Mouse (Mus musculus): Measurements from ENCODE around the gene Ms4a10.

The Ms4a10 gene

DNA sequence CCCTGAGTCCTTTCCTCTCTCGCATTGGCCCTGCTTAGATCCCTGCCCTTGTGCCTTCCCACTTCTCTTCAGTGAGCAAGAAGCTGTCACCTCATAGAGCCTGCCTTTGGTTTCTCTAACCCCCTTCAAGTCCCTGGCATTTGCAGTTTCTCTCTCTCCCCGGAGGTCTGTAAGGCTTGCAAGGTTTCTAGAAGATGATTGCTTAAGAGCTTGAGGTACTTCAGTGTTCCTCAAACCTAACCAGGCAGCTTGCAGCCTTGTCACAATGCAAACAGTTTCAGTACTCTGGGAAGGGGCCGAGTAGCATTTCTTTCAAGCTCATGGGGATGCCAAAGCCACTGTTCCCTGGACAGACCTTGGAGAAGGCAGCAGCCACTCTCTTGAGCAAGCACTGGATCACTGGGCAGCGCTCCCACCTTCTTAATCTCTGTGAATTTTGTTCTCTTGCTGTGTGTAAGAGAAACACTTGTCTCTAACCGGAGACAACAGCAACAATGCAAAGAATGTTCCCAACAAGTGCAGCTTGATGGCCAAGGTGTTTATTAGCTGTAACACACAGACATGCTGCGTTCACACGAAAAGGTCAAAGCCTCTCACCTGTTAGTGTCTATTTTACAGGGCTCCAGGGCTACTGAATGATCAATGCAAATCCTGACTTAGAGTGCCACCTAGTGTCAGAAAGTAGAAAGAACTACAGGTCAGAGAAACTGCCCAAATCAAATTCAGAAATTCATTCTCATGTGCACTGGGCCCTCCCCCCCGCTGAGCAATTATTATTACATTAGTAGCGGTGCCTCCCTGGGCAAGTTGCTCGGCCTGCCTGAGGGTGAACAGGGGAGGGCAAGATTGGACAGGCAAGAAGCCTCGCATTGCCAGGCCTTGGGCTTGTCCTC is 15.1 kb downstream of the Ms4a10 start:
- peak; percentile 83 for DNase-seq

DNA sequence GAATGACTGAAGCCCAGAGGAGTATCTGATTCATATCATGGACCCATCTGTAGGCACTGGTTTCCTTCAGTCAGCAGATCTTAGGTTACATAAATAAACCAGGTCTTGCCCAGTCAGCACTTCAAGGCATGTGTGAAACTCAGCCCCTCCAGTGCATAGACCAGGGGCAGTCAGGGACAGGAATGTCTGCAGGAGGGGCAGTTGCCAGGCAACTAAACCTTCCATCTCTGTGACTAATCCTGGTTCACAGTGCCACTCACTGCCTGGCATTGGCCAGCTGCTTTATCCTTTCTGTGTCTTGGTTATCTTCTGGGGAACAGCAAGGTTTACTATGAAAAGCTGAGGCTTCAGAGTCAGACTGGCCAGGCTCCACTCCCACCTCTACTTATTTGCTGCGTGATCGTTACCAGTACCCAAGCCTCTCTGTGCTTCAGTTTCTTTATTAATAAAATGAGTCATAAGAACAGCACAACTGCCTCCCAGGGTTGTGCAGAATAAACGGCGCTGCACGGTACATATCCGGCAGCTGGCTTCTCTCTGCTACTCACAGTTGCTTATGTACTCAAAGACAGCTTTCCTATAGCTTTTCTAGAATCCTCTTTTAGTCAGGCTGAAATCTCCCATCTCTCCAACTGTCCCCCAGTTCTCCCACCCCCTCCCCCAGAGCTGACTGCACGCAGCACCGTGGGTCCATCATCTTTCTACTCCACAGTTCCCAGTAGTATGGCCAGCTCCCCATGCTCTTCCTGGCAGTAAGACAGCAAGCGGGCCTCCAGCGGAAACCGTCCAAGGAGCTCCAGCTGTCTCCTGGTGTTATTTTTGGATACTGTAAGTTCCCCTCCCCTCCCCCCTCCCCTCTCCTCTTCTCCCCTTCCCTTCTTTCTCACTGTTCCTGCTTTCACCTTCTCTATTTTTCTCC is 22.2 kb downstream of the Ms4a10 start:
- DNase-seq: peak; percentile 26

DNA sequence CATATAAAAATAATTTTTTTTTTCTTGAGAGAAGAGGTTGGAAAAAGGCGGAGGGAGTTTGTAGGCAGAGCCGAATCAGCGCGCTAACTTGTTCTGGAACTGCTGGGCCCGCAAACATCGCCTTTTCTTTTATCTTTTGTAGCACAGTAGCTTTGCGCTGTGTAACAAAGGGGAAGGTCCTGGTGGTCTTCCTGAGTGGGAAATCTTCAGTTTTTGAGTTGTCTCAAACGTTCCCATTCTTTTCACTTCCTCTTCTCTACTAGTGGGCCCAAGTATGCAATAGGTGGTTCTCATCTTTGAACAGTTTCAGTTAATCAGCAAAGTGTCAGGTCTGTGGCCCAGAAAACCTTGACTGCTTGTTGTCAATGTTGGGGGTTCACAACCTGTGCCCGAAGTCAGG is 24.9 kb downstream of the Ms4a10 start:
- DNase-seq: no peak

DNA sequence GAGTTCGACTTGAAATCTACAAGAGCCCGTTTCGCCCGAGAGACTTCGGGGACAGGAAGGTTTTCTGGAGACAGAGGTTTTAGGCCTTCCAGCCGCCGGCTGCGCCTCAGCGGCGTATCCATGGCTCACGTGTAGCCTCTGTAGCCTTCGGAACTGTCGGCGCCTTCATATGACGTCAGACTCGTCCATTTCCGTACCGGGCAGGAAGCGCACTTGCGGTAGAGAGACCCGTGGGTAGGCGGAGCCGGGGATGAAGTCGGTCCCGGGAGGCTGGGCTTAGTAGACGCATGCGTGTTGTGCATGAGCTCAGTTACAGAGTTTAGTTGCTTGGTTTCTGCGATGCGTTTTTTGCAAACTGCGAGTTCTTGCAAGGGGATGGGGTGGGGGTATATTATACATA is 25.4 kb downstream of the Ms4a10 start, which contains the start of gene Ccdc86:
Gene Ccdc86 (minus strand): TSS at position 155 of the 400 bp plus-strand sequence.
- peak; percentile 99 for DNase-seq

DNA sequence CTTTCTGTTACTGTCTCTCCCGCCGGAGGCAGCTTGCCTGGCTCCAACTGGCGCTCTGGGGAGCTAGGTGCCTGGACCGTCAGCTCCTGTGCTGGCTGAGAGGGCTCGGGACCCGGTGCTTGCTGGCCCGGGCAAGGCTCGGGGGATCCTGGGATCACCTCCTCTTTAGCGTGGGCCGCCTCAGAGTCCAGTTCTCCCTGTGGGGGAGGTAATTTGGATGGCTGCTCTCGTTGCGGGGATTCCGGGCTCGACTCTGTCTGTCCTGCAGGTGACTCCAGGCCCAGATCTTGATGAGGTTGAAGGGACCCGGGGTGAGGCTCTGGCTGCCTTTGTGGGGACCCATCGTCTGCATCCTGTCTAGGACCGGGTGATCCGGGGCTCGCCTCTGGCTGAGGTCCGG is 26.1 kb downstream of the Ms4a10 start:
- DNase-seq: no peak

DNA sequence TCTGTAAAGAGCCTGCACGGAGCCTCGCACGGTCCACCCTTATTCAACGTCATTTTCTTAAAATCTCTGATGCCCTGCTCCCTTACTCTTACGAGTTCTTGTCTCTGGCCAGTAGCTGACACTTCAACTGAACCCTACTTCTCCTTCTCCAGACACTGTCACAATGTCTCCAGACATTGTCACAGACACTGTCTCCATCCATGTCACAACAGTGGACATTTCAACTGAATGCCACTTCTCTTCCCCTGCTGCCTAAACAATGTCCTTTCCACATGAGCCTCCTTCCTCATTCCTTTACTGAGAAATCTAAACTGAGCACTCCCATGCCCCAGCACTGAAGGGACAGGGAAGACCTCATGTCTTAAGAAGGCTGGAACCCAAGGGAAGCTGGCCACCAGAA is 27.3 kb downstream of the Ms4a10 start:
- DNase-seq: no peak

DNA sequence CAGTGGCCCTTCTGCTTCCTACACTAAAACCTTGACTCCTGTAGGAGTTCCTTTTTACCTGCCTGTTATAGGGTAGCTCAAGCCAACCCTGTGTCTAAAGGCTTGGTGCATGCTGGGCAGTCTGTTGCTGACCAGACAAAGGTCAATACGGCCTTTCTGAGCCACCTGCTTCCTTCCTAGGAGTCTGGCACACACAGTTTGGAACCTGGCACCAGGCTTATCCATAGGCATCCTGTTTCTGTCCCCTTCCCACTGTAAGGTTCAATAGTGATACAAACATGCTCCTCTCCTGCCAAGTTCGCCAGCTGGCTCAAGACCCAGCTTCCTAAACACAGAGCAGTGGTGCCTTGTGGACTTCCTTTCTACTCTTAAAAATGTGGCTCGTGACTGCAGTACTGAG is 28.0 kb downstream of the Ms4a10 start:
- no peak for DNase-seq

DNA sequence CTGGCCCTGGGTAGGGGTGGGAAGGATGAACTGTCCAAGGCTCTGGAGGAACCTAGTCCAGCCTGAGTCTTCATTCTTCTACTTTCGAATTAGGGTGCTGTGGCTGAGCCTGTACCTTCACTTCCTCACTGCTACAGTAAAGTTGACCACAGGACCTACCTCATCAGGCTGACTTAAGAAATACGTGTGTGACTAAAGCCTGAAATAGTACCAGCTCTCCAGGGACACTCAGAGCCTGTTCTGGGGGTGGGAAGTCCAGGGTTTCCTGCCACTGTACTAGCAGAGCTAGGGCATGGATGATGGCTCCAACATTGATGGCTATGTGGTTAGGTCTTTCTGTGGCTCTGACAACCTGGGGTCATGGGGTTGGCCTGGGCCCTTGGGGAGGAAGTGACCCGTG is 30.5 kb downstream of the Ms4a10 start:
- DNase-seq: no peak

DNA sequence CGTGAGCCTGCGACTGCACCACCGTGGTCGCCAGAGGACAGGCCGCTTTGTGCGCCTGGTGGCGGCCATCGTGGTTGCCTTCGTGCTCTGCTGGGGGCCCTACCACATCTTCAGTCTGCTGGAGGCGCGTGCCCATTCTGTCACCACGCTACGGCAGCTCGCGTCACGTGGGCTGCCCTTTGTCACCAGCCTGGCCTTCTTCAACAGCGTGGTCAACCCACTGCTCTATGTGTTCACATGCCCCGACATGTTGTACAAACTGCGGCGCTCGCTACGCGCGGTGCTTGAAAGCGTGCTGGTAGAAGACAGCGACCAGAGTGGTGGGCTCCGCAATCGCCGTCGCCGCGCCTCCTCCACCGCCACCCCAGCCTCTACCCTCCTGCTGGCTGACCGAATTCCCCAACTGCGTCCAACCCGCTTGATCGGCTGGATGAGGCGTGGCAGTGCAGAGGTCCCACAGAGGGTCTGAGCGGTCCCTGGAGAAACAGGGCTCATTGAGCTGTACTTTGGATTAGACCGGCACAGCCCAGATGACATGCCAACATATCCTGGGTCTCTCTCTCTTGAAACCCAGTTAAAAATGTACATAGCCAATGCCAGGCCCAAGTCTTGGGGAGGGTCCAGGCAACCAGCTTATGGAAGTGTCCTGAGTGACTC is 33.5 kb downstream of the Ms4a10 start:
- DNase-seq: peak; percentile 73

DNA sequence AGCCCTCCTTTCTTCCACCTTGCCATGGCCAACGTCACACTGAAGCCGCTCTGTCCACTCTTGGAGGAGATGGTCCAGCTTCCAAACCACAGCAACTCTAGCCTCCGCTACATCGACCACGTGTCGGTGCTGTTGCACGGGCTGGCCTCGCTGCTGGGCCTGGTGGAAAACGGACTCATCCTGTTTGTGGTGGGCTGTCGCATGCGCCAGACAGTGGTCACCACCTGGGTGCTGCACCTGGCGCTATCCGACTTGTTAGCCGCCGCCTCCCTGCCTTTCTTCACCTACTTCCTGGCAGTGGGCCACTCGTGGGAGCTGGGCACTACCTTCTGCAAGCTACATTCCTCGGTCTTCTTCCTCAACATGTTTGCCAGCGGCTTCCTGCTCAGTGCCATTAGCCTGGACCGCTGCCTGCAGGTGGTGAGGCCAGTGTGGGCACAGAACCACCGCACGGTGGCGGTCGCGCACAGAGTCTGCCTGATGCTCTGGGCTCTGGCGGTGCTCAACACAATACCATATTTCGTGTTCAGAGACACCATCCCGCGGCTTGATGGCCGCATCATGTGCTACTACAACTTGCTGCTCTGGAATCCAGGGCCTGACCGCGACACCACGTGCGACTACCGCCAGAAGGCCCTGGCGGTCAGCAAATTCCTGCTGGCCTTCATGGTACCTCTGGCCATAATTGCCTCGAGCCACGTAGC is 34.2 kb downstream of the Ms4a10 start:
- peak; percentile 91 for DNase-seq

DNA sequence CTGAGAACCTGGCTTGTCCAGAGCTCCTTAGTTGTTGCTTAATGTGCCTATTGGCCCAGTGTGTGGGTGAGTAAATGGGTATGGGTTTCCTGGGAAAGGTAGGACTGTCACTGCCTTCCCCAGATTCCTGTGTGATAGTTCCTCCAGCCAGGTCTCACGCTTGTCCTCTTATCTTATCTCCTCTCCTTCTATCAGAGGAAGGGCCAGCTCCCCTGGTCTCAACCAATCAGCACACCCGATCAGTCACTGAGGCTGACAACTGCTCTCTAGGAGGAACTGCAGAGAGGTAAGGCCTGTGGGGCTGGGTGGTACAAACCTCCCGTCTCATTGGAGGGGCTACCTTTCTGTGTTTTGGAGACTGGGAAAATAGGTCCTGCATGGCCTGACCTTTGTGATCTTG is 35.7 kb downstream of the Ms4a10 start:
- DNase-seq: no peak

DNA sequence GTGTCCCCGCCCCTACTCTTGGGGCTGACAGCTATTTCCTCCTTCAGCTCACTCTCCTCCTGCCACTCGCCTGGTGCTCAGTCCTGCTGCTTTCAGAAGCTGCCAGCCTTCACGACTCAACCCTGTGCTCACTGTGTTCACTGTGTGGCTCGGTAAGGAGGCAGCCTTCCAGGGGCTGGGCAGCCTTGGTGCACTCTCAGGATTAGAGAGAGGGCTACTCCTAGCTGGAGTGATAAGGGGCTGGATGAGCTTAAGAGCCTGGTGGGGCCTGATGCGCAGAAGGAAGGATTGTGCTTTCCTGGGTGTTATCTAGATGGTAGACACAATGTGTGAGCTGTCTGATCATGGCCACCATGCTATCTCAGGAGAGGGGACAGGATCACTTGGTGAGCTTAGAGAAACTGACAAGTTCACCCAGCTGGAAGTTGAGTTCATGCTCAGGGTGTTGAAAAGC is 37.3 kb downstream of the Ms4a10 start, which contains the start of gene Ptgdr2:
Gene Ptgdr2 (plus strand): TSS at position 51 of the 454 bp plus-strand sequence.
- DNase-seq: no peak

DNA sequence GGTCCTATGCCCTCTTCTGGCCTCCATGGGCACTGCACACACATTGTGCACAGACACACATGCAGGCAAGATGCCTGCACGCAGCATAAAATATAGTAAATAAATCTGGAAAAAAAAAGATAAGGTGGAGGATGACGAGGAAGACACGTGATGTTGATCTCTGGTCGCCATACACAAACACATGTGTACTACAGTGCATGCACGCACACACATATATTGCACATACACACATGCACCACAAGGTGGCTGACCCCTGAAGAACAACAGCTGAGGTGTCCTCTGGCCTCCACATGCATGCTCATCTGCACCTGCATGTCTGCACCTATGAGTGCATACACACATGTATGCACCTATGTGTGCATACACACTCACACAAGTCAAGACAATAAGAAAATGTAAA is 38.4 kb downstream of the Ms4a10 start:
- DNase-seq: no peak

DNA sequence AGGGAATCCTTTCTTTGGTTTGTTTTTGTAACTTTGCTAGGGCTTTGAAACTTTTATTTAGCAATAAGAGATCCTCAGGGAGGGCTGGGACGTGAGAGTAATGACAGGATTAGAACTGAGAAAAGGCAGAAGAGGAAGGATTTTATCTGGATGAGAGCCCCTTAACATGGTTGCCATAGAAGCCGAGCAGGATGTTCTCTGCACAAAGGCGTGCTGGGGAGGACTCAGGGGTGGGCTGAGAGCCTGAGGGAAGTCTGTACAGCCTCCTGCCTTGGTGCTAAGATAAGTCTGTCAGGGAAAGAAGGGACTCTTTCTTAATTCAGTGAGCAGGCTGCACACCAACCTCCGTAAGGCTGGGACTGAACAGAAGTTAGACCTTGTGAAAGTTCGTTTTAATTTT is 39.4 kb downstream of the Ms4a10 start:
- DNase-seq: no peak

DNA sequence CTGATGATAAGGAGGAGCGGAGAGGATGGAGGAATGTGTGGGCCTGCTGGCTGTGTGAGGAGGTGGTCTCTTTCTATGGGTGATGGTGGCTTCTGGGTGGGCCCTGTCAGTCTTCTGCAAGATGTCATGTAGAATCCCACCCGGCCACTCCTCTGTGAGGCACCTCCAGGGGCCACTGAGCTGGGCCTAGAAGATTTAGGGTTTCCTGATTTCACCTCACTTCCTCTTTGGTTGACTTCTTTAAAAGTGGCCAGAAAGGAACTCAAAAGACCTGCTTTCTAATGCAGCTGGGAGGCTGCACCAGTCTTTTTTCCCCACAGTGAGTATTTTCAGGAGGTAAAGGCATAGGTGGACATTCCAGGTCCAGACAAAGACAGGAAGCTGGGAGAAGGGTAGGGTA is 43.8 kb downstream of the Ms4a10 start:
- no peak for DNase-seq

DNA sequence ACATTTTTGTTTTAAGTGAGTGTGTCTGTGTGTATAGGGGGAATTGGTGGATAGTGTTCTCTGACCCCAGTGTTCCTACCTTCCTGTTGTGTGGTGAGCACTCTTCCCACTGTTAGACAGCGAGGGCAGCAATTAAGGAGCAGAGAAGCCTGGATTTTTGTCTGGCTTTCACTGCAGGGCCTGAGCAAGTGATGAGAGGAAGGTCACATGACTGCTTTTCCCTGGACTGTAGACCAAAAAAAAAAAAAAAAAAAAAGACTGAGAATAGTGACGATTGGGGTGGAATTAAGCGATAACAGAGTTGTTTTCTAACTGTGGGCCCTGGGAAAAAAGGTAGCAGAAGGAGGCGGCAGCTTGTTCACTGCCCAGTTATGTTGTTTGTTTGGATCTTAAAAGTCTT is 47.8 kb downstream of the Ms4a10 start:
- peak; percentile 28 for DNase-seq

DNA sequence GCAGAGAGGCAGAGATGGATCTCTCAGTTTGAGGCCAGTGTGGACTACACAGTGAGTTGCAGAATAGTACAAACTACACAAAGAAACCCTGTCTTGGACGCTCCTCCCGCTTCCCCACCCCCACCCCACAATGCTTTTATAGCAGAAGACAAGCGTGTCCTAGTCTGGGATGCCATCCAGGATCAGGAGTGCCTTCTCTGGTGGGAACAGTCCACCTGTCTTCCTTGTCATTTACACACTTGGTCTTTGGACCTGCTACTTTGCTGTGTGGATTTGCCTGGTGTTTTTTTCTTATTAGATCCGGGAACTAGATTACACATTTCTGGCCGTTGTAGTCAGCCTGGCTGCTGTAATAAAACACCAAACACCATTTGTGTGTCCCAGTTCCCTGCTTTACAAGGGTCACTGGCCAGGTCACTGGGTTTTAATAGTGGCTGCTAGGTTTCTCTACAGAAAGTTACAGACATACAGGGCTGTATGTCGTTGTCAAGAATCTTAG is 48.3 kb downstream of the Ms4a10 start:
- peak; percentile 38 for DNase-seq

DNA sequence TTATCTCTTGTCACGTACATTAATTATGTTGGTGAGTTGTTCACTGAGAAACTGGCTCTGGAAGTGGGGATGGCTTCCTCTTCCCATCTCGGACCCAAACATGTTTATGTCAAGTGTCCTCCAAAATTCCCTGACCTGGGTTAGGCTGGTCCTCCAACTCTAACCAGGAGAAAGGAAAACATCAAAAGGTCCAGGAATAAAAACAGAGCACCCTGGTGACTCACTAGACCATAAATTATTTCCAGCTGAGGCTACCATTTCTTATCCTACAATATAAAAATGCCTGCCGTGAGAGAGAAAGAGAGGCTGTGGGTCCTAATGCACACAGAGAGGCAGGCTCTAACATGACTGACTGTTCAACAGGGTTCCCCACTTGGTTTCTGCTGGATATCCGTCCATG is 50.2 kb downstream of the Ms4a10 start:
- DNase-seq: no peak

DNA sequence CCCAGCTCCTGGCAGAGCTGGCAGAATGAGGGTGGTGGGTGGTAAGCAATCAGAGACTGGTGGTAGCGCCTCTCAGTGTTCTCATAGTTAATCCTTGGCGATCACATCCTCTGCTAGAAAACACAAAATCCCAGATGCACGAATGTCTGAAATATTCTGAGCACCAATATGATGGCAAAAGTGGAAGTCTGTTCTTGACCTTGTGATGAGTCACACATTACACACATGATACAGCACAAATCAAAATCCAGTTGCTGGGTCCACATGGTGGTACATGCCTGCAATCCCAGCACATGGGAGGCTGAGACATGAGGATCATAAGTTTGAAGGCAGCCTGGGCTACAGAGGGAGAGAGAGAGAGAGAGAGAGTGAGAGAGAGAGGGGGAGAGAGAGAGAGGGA is 53.4 kb downstream of the Ms4a10 start:
- DNase-seq: no peak

DNA sequence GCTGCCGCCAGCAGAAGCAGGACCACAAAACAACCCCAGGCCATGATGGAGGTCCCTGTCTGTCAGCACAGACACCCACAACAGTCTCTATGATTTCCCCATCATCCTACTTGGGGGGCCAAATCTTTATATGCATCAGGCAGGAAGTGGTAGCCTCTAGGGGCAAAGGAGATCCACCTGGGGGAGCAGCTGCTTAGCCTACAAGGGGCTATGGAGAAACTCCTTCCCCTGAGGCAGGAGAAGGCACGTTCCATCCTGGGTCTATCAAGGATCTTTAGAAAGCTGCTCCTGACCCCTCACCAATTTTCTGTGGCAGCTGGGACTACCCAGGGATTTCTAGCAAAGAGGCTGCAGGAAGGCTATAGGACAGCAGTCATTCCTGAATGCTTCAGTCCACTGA is 53.9 kb downstream of the Ms4a10 start, which contains the start of gene Zp1:
Gene Zp1 (minus strand): TSS at position 101 of the 400 bp plus-strand sequence.
- no peak for DNase-seq

DNA sequence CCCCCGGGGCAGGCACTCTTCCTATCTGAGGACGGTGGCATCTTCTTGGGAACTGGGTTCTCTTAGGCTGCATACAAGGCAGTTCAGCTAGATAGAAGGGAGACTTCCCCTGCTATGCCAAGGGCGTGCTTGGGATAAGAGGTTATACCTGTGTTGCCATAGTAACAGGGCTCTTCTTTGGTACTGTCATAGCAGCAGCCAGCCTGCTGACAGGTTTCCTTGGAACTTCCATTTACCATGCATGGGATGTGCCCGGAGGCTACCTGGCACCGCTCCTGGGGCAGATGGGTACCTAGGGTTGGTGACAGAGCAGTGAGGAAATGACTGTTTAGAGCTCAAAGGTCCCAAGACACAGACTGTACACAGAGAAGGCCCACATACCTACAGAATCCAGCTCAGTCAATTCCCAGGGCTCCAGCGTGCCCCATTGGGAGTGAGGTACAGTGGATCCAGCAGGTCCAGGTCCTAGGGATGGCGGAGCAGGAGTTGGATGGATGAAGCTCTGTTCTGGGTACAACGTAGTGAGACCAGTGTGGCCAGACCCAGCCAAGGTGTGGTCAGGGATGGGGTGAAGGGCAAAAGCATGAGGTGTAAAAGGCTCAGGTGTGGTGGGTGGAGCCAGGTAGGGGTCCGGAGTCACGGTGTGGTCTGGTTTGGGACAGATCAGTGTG is 56.0 kb downstream of the Ms4a10 start:
- no peak for DNase-seq

DNA sequence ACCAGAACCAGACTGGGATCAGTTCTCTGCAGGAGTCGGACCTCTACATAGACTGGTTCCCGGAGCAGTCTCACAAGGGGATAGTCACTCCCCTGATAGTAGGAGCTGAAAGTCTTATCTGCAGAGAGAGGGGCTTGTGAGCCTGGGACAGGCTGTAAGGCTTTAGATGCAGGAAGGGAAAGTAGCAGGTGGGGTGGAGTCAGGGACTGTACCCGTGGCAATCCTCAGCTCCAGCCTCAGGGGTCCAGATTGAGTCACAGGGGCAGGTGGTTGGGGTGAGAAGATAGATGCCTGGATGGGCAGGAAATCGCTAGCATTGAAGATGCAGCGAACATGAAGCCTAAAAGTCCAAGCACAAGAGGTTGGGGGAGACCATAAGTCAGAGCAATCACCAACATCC is 58.0 kb downstream of the Ms4a10 start:
- no peak for DNase-seq

Measured in embryo, embryonic 11 days (tissue).